Mouse (Mus musculus) yolk sac, embryonic 10.5 days (tissue): ENCODE results near the gene Mgat3.

Experiments used
- DNase-seq: peaks from one replicate; pipeline ENCODE4 v3.0.0-alpha.2; 2017; ENCODE audit warnings: low spot score

Gene Mgat3

GRCm38 (mm10) chr15:80225796-80226195, 52.3 kb downstream of the Mgat3 start:
- DNase-seq, result no peak

DNA sequence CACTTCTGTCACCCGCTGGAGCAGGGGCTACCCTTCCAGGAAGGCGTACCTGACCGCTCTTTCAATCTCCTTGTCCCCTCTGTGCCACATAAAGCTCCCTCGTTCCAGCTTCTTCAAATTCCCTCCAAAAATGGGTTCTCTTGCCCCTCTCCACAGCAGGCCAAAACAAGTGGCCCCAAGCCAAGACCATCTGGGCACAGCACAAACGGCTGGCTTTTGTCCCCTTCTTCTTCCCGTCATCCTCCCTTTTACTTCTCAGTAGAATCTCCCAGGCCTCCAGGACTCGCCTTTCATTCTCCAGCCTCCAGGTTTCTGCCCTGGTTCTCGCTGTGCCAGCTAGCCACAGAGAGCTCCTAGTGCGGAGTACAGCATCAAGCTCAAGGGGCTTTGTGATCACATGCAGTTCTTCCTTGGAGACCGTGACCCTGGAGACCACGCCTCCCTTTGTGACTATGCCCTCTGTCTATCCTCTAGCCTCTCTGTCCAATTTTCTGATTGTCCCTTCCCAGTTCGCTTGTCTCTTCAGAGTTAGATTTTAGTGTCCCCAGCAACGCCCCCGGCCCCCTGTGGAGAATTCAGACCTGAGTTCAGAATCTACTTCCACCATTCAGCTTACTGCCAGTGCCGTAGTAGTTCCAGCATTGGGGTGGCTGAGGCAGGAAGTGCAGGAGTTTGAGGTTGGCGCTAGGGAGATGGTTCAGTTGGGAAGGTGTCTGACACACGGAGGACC, 54.7 kb downstream of the Mgat3 start:
- DNase-seq, result no peak

- DNase-seq, result no peak
These were observed 58.8 kb downstream of the Mgat3 start for GRCm38 (mm10) chr15:80232331-80232730.

GRCm38 (mm10) chr15:80233053-80233452, 59.5 kb downstream of the Mgat3 start:
- DNase-seq, result no peak

GRCm38 (mm10) chr15:80233733-80234509, 60.4 kb downstream of the Mgat3 start, which contains the start of gene Mief1:
Mief1 (plus strand) TSS chr15:80234018.
- DNase-seq, result peak; percentile 98

DNA sequence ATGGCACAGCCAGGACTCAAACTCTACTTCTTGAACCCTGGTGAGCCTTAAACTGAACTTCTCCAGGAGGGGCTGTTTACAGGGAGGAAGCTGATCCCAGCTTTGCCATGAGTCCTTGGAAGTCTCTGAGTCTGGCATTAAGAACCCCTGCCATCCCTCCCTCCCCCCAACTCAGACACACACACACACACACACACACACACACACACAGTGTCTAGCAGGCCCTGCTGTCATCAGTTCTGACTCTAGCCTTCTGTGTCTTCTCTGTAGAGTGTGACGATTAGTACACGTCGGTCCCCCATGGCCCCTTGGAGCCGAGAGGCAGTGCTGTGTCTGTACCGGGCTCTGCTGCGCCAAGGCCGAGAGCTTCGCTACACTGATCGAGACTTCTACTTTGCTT, 62.0 kb downstream of the Mgat3 start, which contains the start of gene AC140267.1:
AC140267.1 (plus strand) TSS at position 301 of the 400 bp plus-strand sequence.
- no peak for DNase-seq

DNA sequence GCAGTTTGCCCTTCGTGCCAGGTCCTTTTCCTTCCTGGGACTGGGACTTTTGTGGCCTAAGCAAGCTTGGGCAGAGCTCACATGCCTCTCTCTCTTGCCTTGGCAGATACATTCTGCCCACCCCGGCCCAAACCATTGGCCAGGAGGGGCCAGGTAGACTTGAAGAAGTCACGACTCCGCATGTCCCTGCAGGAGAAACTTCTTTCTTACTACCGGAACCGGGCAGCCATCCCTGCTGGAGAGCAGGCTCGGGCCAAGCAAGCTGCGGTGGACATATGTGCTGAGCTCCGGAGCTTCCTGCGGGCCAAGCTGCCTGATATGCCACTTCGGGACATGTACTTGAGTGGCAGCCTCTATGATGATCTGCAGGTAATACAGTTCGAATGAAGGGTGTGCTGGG, 74.6 kb downstream of the Mgat3 start:
- DNase-seq, result no peak

- no peak for DNase-seq
These were observed 75.1 kb downstream of the Mgat3 start for GRCm38 (mm10) chr15:80248596-80248995.

- DNase-seq, result no peak
These were observed 76.2 kb downstream of the Mgat3 start for GRCm38 (mm10) chr15:80249672-80250071.

GRCm38 (mm10) chr15:80250586-80250985, 77.1 kb downstream of the Mgat3 start:
- no peak for DNase-seq

- DNase-seq, result no peak
These were observed 80.0 kb downstream of the Mgat3 start for GRCm38 (mm10) chr15:80253530-80253929.

DNA sequence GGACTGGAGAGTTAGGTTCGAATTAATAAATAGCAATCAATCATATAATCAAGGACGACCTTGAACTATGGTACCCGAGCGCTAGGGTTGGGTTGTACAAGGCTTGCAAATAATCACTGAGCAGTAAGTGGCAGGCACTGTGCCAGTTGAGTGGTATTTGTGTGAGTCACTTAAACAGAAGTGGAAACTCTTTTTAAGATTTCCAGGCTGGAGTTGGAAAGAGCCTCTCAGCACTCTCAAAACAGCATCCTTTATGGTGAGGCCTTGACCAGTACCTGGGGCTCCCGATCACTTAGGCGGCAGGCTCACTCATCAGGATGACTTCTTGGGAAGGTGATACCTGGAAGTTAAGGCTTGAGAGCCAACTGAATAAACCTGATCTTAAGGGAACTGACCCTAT, 80.7 kb downstream of the Mgat3 start:
- DNase-seq, result no peak

DNA sequence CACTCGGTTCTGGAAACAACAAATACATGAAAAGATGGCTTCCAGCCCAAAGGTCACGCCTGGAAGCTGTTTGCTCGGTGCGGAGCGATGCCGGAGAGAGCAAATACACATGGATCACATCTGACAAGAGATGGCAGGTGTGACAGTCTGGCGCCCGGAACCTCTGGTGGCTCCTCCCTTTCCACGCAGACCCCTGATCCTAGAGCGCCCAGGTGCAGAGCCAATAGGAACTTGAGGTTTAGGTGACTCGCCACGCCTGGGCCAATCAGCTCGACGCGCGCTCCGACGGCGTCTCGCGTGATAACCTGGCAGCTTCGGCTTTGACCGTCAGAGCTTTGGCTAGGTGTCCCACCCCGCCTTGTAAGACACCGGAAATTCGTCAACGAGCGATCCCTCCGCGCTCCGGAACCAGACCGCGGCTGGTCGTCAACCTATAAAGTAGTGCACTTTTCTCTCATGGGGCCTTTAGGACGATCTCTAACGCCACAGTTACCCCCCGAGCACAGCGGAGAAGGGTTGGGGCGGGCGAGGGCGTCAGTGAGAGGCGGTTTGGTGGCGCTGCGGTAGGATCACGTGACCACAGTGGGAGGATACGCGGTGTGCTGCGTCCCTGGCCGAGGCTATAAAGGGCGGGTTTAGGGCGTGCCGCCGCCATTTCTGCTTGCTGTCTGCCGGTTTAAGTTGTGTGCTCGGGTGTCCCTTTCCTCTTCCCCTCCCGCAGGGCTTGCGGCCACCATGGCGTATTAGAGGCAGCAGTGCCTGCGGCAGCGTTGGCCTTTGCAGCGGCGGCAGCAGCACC, 81.5 kb downstream of the Mgat3 start, which contains the start of gene Atf4:
Atf4 (plus strand) TSS at position 338 of the 799 bp plus-strand sequence.
- DNase-seq, result peak; percentile 98

DNA sequence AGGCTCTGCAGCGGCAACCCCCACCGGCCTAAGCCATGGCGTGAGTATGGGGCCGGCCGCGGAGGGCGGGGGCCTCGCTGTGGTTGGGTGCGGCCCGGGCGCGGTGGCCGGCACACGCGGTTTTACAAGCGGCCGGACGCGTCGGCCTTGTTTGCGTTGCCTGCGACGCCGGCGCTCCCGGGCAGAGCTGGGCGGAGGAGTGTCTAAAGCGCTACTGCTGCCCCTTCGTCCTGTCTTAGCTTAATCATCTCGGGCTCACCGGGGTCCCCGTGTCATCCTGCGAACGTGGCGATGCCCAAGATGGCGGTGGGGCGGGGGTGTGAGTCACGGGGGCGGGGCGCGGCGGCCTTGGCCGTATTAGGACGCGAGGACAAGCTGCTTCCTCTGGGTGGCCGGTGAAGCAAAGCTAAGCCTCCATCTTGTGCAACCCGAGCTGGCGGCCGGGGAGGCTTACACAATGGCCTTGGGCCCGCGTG, 82.2 kb downstream of the Mgat3 start:
- peak; percentile 89 for DNase-seq

- peak; percentile 17 for DNase-seq
These were observed 82.7 kb downstream of the Mgat3 start for GRCm38 (mm10) chr15:80256242-80256641.

GRCm38 (mm10) chr15:80256656-80257601, 83.4 kb downstream of the Mgat3 start:
- no peak for DNase-seq

- DNase-seq, result peak; percentile 10
These were observed 84.2 kb downstream of the Mgat3 start for GRCm38 (mm10) chr15:80257602-80258239.

DNA sequence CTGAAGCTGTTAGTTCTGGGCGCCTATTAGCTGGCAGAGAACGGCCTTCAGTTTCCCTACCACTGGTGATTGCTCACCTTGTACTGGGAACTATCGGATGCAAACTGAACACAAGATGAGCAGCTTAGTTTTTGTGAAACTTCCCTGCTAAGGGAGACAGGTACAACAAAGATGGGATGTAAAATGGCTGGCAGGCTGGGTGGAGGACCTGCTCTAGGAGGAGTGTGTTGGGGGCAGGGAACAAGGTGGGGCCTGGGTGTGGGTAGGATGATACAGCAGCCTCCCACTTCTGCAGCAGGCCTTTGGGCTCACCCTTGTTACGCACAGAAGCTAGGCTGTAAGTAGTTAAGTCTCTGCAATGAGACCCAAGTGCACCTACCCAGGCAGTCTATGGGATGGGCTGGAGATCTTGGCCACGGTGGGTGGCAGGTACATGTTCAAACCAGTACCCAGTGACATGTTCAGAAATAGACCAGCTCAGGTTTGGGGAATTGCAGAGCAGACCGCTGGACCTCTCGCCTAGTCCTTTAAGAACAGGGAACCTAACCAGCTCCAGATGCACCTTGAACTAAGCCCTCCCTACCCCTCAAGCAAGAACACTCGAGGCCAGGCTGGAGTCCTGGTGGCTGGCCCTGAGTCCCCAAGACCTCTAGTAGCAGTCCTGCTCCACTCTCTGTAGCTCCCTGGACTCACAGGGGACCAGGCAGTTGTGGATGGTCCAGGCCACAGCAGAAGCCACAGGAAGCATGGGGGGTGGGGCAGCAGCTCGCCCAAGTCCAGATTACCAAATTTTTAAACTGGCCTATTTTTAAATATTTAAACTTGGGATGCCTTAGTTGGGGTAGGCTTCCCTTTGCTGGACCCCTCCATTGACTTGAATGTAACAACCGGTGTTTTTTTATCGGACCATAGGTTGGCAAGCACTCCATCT, 85.0 kb downstream of the Mgat3 start:
- peak; percentile 74 for DNase-seq

DNA sequence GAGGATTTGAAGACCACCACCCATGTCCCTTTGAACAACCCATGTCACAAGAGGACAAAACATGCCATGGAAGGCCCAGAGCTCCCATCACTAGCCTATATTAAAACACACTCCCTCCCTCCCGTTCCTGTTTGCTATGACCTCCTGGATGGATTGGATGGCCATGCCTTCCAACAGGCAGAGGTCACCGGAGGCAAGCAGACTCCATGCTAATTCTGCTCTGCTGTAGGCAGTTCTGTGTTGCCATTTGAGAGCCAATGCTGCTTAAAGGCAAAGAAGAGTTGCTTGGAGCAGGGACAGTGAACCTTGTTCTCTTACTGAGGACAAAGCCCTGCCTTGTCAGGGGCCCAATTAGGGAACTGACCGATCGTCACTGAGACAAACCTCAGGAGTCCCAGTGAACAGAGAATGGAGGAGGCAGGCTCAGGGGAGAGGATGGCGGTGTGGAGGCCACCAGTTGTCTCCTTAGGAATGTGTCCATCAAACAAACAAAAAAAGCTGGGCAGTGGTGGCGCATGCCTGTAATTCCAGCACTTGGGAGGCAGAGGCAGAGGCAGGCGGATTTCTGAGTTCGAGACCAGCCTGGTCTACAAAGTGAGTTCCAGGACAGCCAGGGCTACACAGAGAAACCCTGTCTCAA, 86.0 kb downstream of the Mgat3 start:
- peak; percentile 18 for DNase-seq
